Mouse (Mus musculus): ENCODE data around the gene Lrrc8c. TPM values are rescaled to one million over a fixed set of nuclear protein-coding genes. Genes with fewer than 3 reads are reported as not detected.
A peak's percentile ranks its signal among the peaks of the same experiment; 100 is the strongest.

The Lrrc8c gene
- polyA plus RNA-seq, 1 experiment from 2014 or later = 12.2 TPM

GRCm38 (mm10) chr5:105490211-105490610, 29.0 kb upstream of the Lrrc8c start:
- Histone ChIP-seq H3K4me2 (ENCODE audit: low read depth) (no peak overlapping the region), H3K9me3 (ENCODE audit: control insufficient read depth, low read length) (no peaks in the 10 kb centered on the region), H3K36me3 (ENCODE audit: control insufficient read depth, insufficient read depth, low read length) (no peaks in the 10 kb centered on the region), H3K9ac (ENCODE audit: low read length) (no peak overlapping the region), H3K27ac (ENCODE audit: low read depth, low read length) (no peak overlapping the region), H3K4me3 (ENCODE audit: low read depth, low read length) (no peak overlapping the region), H3K27me3 (ENCODE audit: control insufficient read depth, insufficient read depth, low read length) (no peaks in the 10 kb centered on the region), H3K4me1 (ENCODE audit: control insufficient read depth, insufficient read depth, low read length) (0 out of 2 replicates have a peak, but pooled peaks cover 3% of the 10 kb centered on the region)
- ATAC-seq (ENCODE audit: insufficient read depth, low FRiP score, low TSS enrichment) (no peak), DNase-seq (ENCODE audit: low spot score) (no peak)
- WGBS = 87% methylated on average over 5 of the region's 5 CpGs

GRCm38 (mm10) chr5:105491389-105491788, 27.8 kb upstream of the Lrrc8c start:
- H3K27me3 ChIP-seq (ENCODE audit: control insufficient read depth, insufficient read depth, low read length) = no peaks in the 10 kb centered on the region
- peaks cover 11% of the 10 kb centered on the region; the same call in 1 of the 2 replicates for H3K4me1 ChIP-seq (ENCODE audit: control insufficient read depth, insufficient read depth, low read length)
- ATAC-seq (ENCODE audit: insufficient read depth, low FRiP score, low TSS enrichment) (no peak), DNase-seq (ENCODE audit: low spot score) (no peak)
- H3K9ac ChIP-seq (ENCODE audit: low read length) = no peak overlapping the region
- no peaks in the 10 kb centered on the region for H3K36me3 ChIP-seq (ENCODE audit: control insufficient read depth, insufficient read depth, low read length)
- H3K27ac ChIP-seq (ENCODE audit: low read depth, low read length) = no peak overlapping the region
- H3K4me2 ChIP-seq (ENCODE audit: low read depth) = no peak overlapping the region
- H3K9me3 ChIP-seq (ENCODE audit: control insufficient read depth, low read length) = no peaks in the 10 kb centered on the region
- no peak overlapping the region for H3K4me3 ChIP-seq (ENCODE audit: low read depth, low read length)
- 68% methylated on average over 4 of the region's 4 CpGs for WGBS

GRCm38 (mm10) chr5:105492367-105493246, 26.6 kb upstream of the Lrrc8c start:
- H3K9me3 ChIP-seq (ENCODE audit: control insufficient read depth, low read length) = no peaks in the 10 kb centered on the region
- WGBS = 56% methylated on average over 10 of the region's 10 CpGs
- H3K36me3 ChIP-seq (ENCODE audit: control insufficient read depth, insufficient read depth, low read length) = no peaks in the 10 kb centered on the region
- H3K4me2 ChIP-seq (ENCODE audit: low read depth) = no peak overlapping the region
- H3K4me3 ChIP-seq (ENCODE audit: low read depth, low read length) = no peak overlapping the region
- H3K27ac ChIP-seq (ENCODE audit: low read depth, low read length) = no peak overlapping the region
- H3K4me1 ChIP-seq (ENCODE audit: control insufficient read depth, insufficient read depth, low read length) = peaks cover 11% of the 10 kb centered on the region; the same call in 1 of the 2 replicates
- ATAC-seq (ENCODE audit: insufficient read depth, low FRiP score, low TSS enrichment) = no peak
- H3K9ac ChIP-seq (ENCODE audit: low read length) = no peak overlapping the region
- H3K27me3 ChIP-seq (ENCODE audit: control insufficient read depth, insufficient read depth, low read length) = no peaks in the 10 kb centered on the region
- no peak for DNase-seq (ENCODE audit: low spot score)

GRCm38 (mm10) chr5:105493377-105493776, 25.8 kb upstream of the Lrrc8c start:
- no peak overlapping the region for H3K4me2 ChIP-seq (ENCODE audit: low read depth)
- no peaks in the 10 kb centered on the region for H3K9me3 ChIP-seq (ENCODE audit: control insufficient read depth, low read length)
- no peak overlapping the region for H3K27ac ChIP-seq (ENCODE audit: low read depth, low read length)
- no peaks in the 10 kb centered on the region for H3K36me3 ChIP-seq (ENCODE audit: control insufficient read depth, insufficient read depth, low read length)
- no peak overlapping the region for H3K9ac ChIP-seq (ENCODE audit: low read length)
- no peak for DNase-seq (ENCODE audit: low spot score)
- WGBS = 93% methylated on average over 7 of the region's 7 CpGs
- no peaks in the 10 kb centered on the region for H3K27me3 ChIP-seq (ENCODE audit: control insufficient read depth, insufficient read depth, low read length)
- H3K4me1 ChIP-seq (ENCODE audit: control insufficient read depth, insufficient read depth, low read length) = peaks cover 11% of the 10 kb centered on the region
- no peak for ATAC-seq (ENCODE audit: insufficient read depth, low FRiP score, low TSS enrichment)
- no peak overlapping the region for H3K4me3 ChIP-seq (ENCODE audit: low read depth, low read length)

GRCm38 (mm10) chr5:105494246-105494917, 24.8 kb upstream of the Lrrc8c start:
- Histone ChIP-seq H3K27ac (ENCODE audit: low read depth, low read length) (no peak overlapping the region), H3K9me3 (ENCODE audit: control insufficient read depth, low read length) (no peaks in the 10 kb centered on the region), H3K27me3 (ENCODE audit: control insufficient read depth, insufficient read depth, low read length) (no peaks in the 10 kb centered on the region), H3K4me2 (ENCODE audit: low read depth) (peak overlapping the region; percentile 27), H3K36me3 (ENCODE audit: control insufficient read depth, insufficient read depth, low read length) (no peaks in the 10 kb centered on the region), H3K4me3 (ENCODE audit: low read depth, low read length) (no peak overlapping the region), H3K4me1 (ENCODE audit: control insufficient read depth, insufficient read depth, low read length) (peaks cover 14% of the 10 kb centered on the region), H3K9ac (ENCODE audit: low read length) (no peak overlapping the region)
- DNase-seq (ENCODE audit: low spot score) = no peak
- ATAC-seq (ENCODE audit: insufficient read depth, low FRiP score, low TSS enrichment) = no peak
- WGBS = 38% methylated on average over 10 of the region's 10 CpGs

GRCm38 (mm10) chr5:105494918-105495901, 24.0 kb upstream of the Lrrc8c start:
- no peak overlapping the region for H3K9ac ChIP-seq (ENCODE audit: low read length)
- H3K9me3 ChIP-seq (ENCODE audit: control insufficient read depth, low read length) = no peaks in the 10 kb centered on the region
- H3K27ac ChIP-seq (ENCODE audit: low read depth, low read length) = no peak overlapping the region
- peaks cover 14% of the 10 kb centered on the region for H3K4me1 ChIP-seq (ENCODE audit: control insufficient read depth, insufficient read depth, low read length)
- H3K4me2 ChIP-seq (ENCODE audit: low read depth) = peak overlapping the region; percentile 27
- H3K4me3 ChIP-seq (ENCODE audit: low read depth, low read length) = 0 out of 2 replicates have a peak overlapping the region, but pooled peaks have one; percentile 1
- WGBS = 6% methylated on average over 24 of the region's 24 CpGs
- DNase-seq (ENCODE audit: low spot score) (peak; percentile 81), ATAC-seq (ENCODE audit: insufficient read depth, low FRiP score, low TSS enrichment) (peak; percentile 87)
- no peaks in the 10 kb centered on the region for H3K36me3 ChIP-seq (ENCODE audit: control insufficient read depth, insufficient read depth, low read length)
- no peaks in the 10 kb centered on the region for H3K27me3 ChIP-seq (ENCODE audit: control insufficient read depth, insufficient read depth, low read length)

GRCm38 (mm10) chr5:105496133-105496532, 23.1 kb upstream of the Lrrc8c start:
- H3K9me3 ChIP-seq (ENCODE audit: control insufficient read depth, low read length) = no peaks in the 10 kb centered on the region
- no peak for DNase-seq (ENCODE audit: low spot score)
- H3K9ac ChIP-seq (ENCODE audit: low read length) = no peak overlapping the region
- no peaks in the 10 kb centered on the region for H3K36me3 ChIP-seq (ENCODE audit: control insufficient read depth, insufficient read depth, low read length)
- peaks cover 16% of the 10 kb centered on the region for H3K4me1 ChIP-seq (ENCODE audit: control insufficient read depth, insufficient read depth, low read length)
- no peak overlapping the region for H3K4me2 ChIP-seq (ENCODE audit: low read depth)
- no peak overlapping the region for H3K27ac ChIP-seq (ENCODE audit: low read depth, low read length)
- no peak for ATAC-seq (ENCODE audit: insufficient read depth, low FRiP score, low TSS enrichment)
- no peaks in the 10 kb centered on the region for H3K27me3 ChIP-seq (ENCODE audit: control insufficient read depth, insufficient read depth, low read length)
- H3K4me3 ChIP-seq (ENCODE audit: low read depth, low read length) = no peak overlapping the region
- WGBS = 78% methylated on average over 4 of the region's 4 CpGs

GRCm38 (mm10) chr5:105496586-105496985, 22.6 kb upstream of the Lrrc8c start:
- no peak for ATAC-seq (ENCODE audit: insufficient read depth, low FRiP score, low TSS enrichment)
- no peak overlapping the region for H3K27ac ChIP-seq (ENCODE audit: low read depth, low read length)
- H3K9ac ChIP-seq (ENCODE audit: low read length) = no peak overlapping the region
- no peaks in the 10 kb centered on the region for H3K9me3 ChIP-seq (ENCODE audit: control insufficient read depth, low read length)
- no peak overlapping the region for H3K4me2 ChIP-seq (ENCODE audit: low read depth)
- H3K36me3 ChIP-seq (ENCODE audit: control insufficient read depth, insufficient read depth, low read length) = no peaks in the 10 kb centered on the region
- H3K27me3 ChIP-seq (ENCODE audit: control insufficient read depth, insufficient read depth, low read length) = no peaks in the 10 kb centered on the region
- peaks cover 16% of the 10 kb centered on the region for H3K4me1 ChIP-seq (ENCODE audit: control insufficient read depth, insufficient read depth, low read length)
- no peak overlapping the region for H3K4me3 ChIP-seq (ENCODE audit: low read depth, low read length)
- 78% methylated on average over 7 of the region's 7 CpGs for WGBS
- DNase-seq (ENCODE audit: low spot score) = no peak
